Mouse (Mus musculus) CD4-positive, CD25-positive, alpha-beta regulatory T cell, adult 4 months (primary cell): ENCODE measurements around the gene Ddx6. TPM values are rescaled to one million over a fixed set of nuclear protein-coding genes. Genes with fewer than 3 reads are reported as not detected.

Source experiments
- polyA plus RNA-seq, 2 experiments: library from polyadenylated mRNA; unstranded; fragments of 100-300 nt; shearing (Covaris generic); gene quantifications; one replicate each; pipeline ENCODE4 v1.2.1; 2017

Ddx6 gene
- polyA plus RNA-seq, 2 experiments from 2014 or later, result 68.5 to 94.4 TPM

Other genes starting within 250 kb of the Ddx6 start
- 10 to 100 TPM; 55.6 to 86.7 TPM for gene Vps11, start 243.2 kb upstream of the Ddx6 start, polyA plus RNA-seq
- gene Hyou1, start 225.4 kb upstream of the Ddx6 start, polyA plus RNA-seq, result 10 to 100 TPM; 13.6 to 18.3 TPM
- 10 to 100 TPM; 16.1 to 19.7 TPM for gene Slc37a4, start 208.0 kb upstream of the Ddx6 start, polyA plus RNA-seq
- gene Rps25, start 197.8 kb upstream of the Ddx6 start, polyA plus RNA-seq, result 1,000 to 10,000 TPM; 2,962 to 3,624 TPM
- 100 to 1,000 TPM; 143 to 153 TPM for gene Trappc4, start 197.3 kb upstream of the Ddx6 start, polyA plus RNA-seq
- gene Ccdc84, start 186.3 kb upstream of the Ddx6 start, polyA plus RNA-seq, result 10 to 100 TPM; 24.7 to 27.2 TPM
- gene Foxr1, start 163.8 kb upstream of the Ddx6 start, polyA plus RNA-seq, result under 1 TPM in 1 of 2 experiments, not detected in 1; 0.43 TPM
- not detected for gene Upk2, start 149.9 kb upstream of the Ddx6 start, polyA plus RNA-seq
- 10 to 100 TPM; 13.3 to 17.6 TPM for gene Bcl9l, start 122.1 kb upstream of the Ddx6 start, polyA plus RNA-seq
- gene Cxcr5, start 43.0 kb upstream of the Ddx6 start, polyA plus RNA-seq, result 100 to 1,000 TPM in 1 of 2 experiments, 10 to 100 TPM in 1; 93.9 to 121 TPM
- gene Treh, start 68.3 kb downstream of the Ddx6 start, polyA plus RNA-seq, result not detected
- gene Phldb1, start 130.3 kb downstream of the Ddx6 start, polyA plus RNA-seq, result under 1 TPM in 1 of 2 experiments, not detected in 1; 0.32 TPM
- gene Arcn1, start 163.0 kb downstream of the Ddx6 start, polyA plus RNA-seq, result 10 to 100 TPM; 68.0 to 77.9 TPM
- 10 to 100 TPM; 55.1 to 73.7 TPM for gene Ift46, start 163.0 kb downstream of the Ddx6 start, polyA plus RNA-seq
- not detected for gene Tmem25, start 194.4 kb downstream of the Ddx6 start, polyA plus RNA-seq
- not detected for gene Ttc36, start 198.2 kb downstream of the Ddx6 start, polyA plus RNA-seq